Mouse (Mus musculus): ENCODE measurements around the gene Fam171a2.
"Not testable (repeated sequence)": the region's sequence is repeated elsewhere in the genome, so short reads cannot be mapped to it uniquely, and the experiment has no call there.

Fam171a2 gene

DNA sequence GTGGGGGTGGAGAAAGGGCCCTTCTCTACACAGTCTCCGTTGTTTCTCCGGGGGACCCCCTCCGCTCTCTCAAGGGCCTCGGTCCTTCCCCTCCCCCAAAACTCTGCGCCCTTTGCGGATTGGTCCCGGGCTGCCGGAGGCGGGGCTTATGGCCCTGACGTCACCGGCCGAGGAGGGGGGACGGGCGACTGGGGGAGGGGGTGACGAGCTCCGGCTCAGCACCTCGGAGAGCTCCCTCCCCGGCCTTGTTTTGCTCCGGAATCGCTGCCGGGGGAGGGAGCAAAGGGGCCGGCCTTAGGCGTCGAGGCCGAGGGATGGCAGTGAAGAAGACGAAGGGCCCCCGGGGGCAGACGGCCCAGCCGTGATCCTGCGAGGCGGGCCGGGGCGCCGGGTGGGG lies 54.2 kb downstream of the Fam171a2 start, which contains the start of gene Rundc3a:
TSS of gene Rundc3a (plus strand) at position 166 of the 397 bp plus-strand sequence.
- peak; percentile 95 for DNase-seq

DNA sequence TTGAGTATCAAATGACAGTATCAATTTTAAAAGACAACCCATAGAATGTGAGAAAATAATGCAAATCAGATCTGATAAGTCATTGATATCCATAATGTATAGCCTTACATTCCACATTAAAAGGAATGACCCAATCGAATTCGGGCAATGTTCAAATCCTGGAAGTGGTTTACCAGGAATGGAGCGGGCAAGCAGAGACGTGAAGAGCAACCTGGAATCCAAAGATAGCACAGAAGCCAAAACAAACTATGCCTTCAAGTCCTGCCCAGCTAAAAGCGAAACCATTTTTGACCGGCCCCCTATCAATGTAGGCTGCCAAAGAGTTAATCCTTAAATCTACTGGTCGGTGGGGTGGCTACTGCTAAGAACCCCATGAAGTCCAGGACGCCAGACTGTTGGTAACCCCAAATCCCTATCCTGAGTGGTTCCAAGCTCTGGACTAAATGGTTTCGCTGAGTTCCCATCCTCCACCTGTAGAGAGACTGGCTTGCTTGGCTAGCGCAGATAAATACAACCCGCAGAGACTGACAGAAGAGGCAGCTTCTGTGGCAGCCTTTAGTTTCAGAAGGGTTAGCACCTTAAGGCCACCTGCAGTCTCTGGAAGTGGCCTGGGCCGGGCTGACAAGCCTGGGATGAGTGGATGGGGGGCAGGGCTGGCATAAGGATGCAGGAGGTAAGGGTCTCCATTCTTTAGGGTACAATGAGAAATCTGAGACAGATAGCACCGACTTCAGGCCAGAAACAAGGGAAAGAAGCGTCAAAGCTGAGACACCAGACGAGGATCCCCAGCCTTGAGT lies 54.8 kb downstream of the Fam171a2 start:
- no peak for DNase-seq

DNA sequence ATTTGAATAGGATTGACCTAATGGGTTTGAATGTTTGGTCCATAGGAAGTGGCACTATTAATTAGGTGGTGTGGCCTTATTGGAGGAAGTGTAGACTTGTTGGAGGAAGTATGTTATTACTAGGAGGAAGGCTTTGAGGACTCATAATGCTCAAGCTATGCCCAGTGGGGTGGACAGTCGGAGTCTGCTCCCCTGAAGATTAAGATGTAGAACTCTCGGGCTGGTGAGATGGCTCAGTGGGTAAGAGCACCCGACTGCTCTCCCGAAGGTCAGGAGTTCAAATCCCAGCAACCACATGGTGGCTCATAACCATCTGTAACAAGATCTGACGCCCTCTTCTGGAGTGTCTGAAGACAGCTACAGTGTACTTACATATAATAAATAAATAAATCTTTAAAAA lies 58.0 kb downstream of the Fam171a2 start:
- DNase-seq: not testable (repeated sequence)

Measured in heart, adult 11 months (tissue).